Mouse (Mus musculus) C2C12 (cell line): ENCODE results near the gene Prl5a1. TPM values are rescaled to one million over a fixed set of nuclear protein-coding genes. Genes with fewer than 3 reads are reported as not detected.

Source experiments
- H3K27me3 ChIP-seq: one replicate; pipeline ENCODE4 v1.6.1; 2011; ENCODE audit not compliant: control insufficient read depth, insufficient read depth, insufficient read length
- H3K36me3 ChIP-seq: one replicate; pipeline ENCODE4 v1.6.1; 2011; ENCODE audit not compliant: control insufficient read depth, insufficient read depth
- H3K4me3 ChIP-seq: one replicate; pipeline ENCODE4 v1.5.1; 2011; ENCODE audit warnings: mild to moderate bottlenecking, control low read depth; ENCODE audit not compliant: poor library complexity, insufficient read depth, severe bottlenecking
- H3K79me2 ChIP-seq: one replicate; pipeline ENCODE4 v1.6.1; 2011; ENCODE audit not compliant: control insufficient read depth, insufficient read depth
- H3K79me3 ChIP-seq: one replicate; pipeline ENCODE4 v1.6.1; 2011; ENCODE audit warnings: low read depth, control low read depth
- H3ac ChIP-seq: one replicate; pipeline ENCODE3; 2011; ENCODE audit warnings: low read depth; ENCODE audit not compliant: control insufficient read depth, insufficient read length
- CEBPB ChIP-seq: IDR thresholded peaks from one replicate; pipeline ENCODE4 v1.6.1; 2011; ENCODE audit warnings: low read depth, mild to moderate bottlenecking, control low read depth, moderate library complexity
- CTCF ChIP-seq: IDR thresholded peaks from one replicate; pipeline ENCODE4 v1.5.1; 2011; ENCODE audit not compliant: control insufficient read depth, insufficient read depth, insufficient read length
- FOSL1 ChIP-seq: IDR thresholded peaks from one replicate; pipeline ENCODE4 v1.8.0; 2011; ENCODE audit warnings: mild to moderate bottlenecking, low read length; ENCODE audit not compliant: poor library complexity, insufficient read depth, severe bottlenecking
- MAX ChIP-seq: IDR thresholded peaks from one replicate; pipeline ENCODE4 v1.6.1; 2011; ENCODE audit warnings: mild to moderate bottlenecking, control low read depth
- MYOD1 ChIP-seq: IDR thresholded peaks from one replicate; pipeline ENCODE4 v1.6.1; 2011; ENCODE audit warnings: low read depth; ENCODE audit not compliant: control insufficient read depth, insufficient read length
- MYOG ChIP-seq: IDR thresholded peaks from one replicate; pipeline ENCODE4 v1.6.1; 2011; ENCODE audit not compliant: control insufficient read depth, insufficient read length; ENCODE audit errors: extremely low read depth
- USF1 ChIP-seq: IDR thresholded peaks from one replicate; pipeline ENCODE4 v1.6.1; 2011; ENCODE audit warnings: low read depth, mild to moderate bottlenecking, control low read depth, moderate library complexity
- long read RNA-seq, 2 experiments: library from polyadenylated mRNA; unstranded; transcript quantifications; one replicate each; pipeline ENCODE4 v2.0.0; 2019 to 2020
- polyA plus RNA-seq: library from polyadenylated mRNA; unstranded; fragments of >200 nt; fragmentation: generic; extraction: Trizol; gene quantifications from one replicate; pipeline ENCODE4 v1.2.1, GENCODE M21; 2012; ENCODE audit warnings: missing spikeins

The Prl5a1 gene
- polyA plus RNA-seq = not detected
- long read RNA-seq, experiment 1 = 0 reads
- long read RNA-seq, experiment 2 = 0 reads

DNA sequence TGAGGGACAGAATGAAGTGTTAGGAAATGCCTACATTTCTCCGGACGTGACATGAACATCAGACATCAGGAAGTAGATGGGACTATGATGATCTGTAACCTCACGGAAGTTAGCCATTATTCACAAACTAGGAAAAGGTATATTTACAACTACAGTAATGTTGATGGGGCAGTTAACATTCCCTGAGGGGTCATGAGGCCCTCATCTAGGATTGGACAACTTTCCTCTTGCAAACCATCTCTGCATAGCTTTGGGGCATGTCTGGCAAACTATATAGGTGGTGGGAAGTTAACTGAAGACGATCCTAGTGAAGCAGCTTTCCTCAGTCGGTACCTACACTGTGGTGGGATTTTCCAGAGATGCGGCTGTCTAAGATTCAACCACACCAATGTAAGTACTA, at the start of gene Prl5a1:
TSS of gene Prl5a1 (plus strand) at position 301 of the 400 bp plus-strand sequence.
- Histone ChIP-seq H3K36me3 (no peaks in the 10 kb centered on the region), H3K79me3 (no peaks in the 10 kb centered on the region), H3ac (no peak within 1 kb of the TSS), H3K27me3 (no peaks in the 10 kb centered on the region), H3K79me2 (no peaks in the 10 kb centered on the region), H3K4me3 (no peak within 1 kb of the TSS)
- TF ChIP-seq MAX (no peak), MYOD1 (no peak), CTCF (no peak), CEBPB (no peak), FOSL1 (no peak), MYOG (no peak), USF1 (no peak)

DNA sequence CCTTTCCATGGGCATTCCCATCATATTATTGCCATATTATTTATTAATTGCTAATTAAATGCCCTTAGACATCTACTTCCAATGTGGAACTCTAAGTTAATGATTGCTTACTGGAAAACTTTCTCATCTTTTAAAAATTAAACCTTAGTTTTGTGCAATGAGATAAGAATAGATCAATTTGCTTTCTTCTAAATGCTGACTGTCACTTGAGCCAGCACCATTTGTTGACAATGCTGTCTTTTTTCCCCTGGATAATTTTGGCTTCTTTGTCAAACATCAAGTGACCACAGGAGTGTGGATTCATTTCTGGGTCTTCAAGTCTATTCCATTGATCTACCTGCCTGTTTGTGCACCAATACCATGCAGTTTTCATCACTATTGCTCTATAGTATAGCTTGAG, 46.1 kb upstream of the Prl5a1 start:
- H3K27me3 ChIP-seq = no peaks in the 10 kb centered on the region
- no peak overlapping the region for H3K4me3 ChIP-seq
- no peaks in the 10 kb centered on the region for H3K79me2 ChIP-seq
- H3K36me3 ChIP-seq = no peaks in the 10 kb centered on the region
- no peak overlapping the region for H3ac ChIP-seq
- no peaks in the 10 kb centered on the region for H3K79me3 ChIP-seq
- no peak for TF ChIP-seq CEBPB
- no peak for TF ChIP-seq MAX
- TF ChIP-seq CTCF = no peak
- no peak for TF ChIP-seq MYOG
- TF ChIP-seq USF1 = no peak
- TF ChIP-seq MYOD1 = no peak
- TF ChIP-seq FOSL1 = no peak

DNA sequence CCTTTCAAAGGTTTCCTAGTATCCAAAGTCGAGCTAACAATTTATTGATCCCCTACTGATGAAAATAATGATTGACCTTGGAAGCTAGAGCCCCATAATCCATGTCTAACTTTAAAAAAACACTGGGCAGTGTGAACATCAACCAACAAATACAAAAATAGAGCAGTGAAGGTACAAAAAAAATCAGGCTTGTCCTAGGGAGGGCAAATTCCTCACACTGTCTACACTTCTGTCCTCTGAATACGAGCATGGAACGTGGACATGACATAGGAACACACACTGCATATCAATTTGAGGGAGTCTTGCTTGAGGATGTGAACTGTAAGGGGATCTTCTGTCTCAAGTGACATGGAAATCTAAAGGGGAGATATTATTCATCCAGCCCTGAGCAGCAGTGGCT, 33.7 kb upstream of the Prl5a1 start:
- Histone ChIP-seq H3K27me3 (no peaks in the 10 kb centered on the region), H3K36me3 (no peaks in the 10 kb centered on the region), H3K79me2 (no peaks in the 10 kb centered on the region), H3K4me3 (no peak overlapping the region), H3ac (no peak overlapping the region), H3K79me3 (no peaks in the 10 kb centered on the region)
- no peak for TF ChIP-seq CTCF
- TF ChIP-seq MAX = no peak
- no peak for TF ChIP-seq MYOG
- no peak for TF ChIP-seq MYOD1
- no peak for TF ChIP-seq FOSL1
- no peak for TF ChIP-seq USF1
- TF ChIP-seq CEBPB = no peak

DNA sequence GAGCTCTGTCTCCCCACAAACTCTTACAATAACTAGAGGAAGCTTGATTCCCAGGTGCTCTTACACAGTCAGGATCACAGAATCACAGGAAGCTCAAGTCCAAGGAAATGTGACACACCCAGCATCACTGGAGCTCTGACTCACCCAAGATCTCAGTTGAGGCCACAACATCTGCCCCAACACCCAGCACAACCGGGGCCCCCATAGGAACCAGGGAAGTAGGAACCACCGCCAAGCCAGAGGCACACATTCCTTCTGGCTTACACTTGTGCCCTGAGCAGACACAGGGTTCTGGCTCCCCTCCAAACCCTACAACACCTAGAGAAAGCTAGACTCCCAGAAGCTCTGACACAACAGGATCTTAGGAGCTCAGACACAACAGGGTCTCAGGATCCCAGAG, 9.5 kb upstream of the Prl5a1 start:
- no peaks in the 10 kb centered on the region for H3K79me2 ChIP-seq
- H3ac ChIP-seq = no peak overlapping the region
- H3K36me3 ChIP-seq = no peaks in the 10 kb centered on the region
- no peak overlapping the region for H3K4me3 ChIP-seq
- TF ChIP-seq USF1 = no peak
- no peaks in the 10 kb centered on the region for H3K79me3 ChIP-seq
- H3K27me3 ChIP-seq = no peaks in the 10 kb centered on the region

DNA sequence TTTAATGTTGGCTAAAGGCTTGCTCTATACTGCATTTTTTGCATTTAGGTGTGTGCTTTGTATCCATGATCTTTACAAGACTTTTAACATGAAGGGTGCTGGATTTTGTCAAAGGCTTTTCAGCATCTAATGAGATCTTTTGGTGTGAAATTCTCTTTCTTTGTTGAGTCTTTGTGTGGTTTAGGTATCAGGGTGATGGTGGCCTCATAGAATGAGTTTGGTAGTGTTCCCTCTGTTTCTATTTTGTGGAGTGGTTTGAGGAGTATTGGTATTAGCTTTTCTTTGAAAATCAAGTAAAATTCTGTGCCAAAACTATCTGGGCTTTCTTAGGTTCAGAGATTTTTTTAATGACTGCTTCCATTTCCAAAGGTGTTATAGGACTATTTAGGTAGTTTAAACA, 6.5 kb upstream of the Prl5a1 start:
- Histone ChIP-seq H3K79me2 (no peaks in the 10 kb centered on the region), H3ac (no peak overlapping the region), H3K27me3 (no peaks in the 10 kb centered on the region), H3K4me3 (no peak overlapping the region), H3K79me3 (no peaks in the 10 kb centered on the region), H3K36me3 (no peaks in the 10 kb centered on the region)
- TF ChIP-seq FOSL1 = no peak
- TF ChIP-seq USF1 = no peak
- no peak for TF ChIP-seq CEBPB
- TF ChIP-seq MYOD1 = no peak
- TF ChIP-seq MAX = no peak
- TF ChIP-seq MYOG = no peak
- no peak for TF ChIP-seq CTCF

Other genes starting within 250 kb of the Prl5a1 start
- not detected for gene Prl4a1, start 126.3 kb upstream of the Prl5a1 start, polyA plus RNA-seq
- gene Gm11361, start 115.0 kb downstream of the Prl5a1 start, polyA plus RNA-seq = 1,612 TPM